Mouse (Mus musculus): ENCODE data around the gene Tfdp2. TPM values are rescaled to one million over a fixed set of nuclear protein-coding genes. Genes with fewer than 3 reads are reported as not detected.

The Tfdp2 gene
- polyA plus RNA-seq, 1 experiment from 2014 or later, result 20.3 TPM

DNA sequence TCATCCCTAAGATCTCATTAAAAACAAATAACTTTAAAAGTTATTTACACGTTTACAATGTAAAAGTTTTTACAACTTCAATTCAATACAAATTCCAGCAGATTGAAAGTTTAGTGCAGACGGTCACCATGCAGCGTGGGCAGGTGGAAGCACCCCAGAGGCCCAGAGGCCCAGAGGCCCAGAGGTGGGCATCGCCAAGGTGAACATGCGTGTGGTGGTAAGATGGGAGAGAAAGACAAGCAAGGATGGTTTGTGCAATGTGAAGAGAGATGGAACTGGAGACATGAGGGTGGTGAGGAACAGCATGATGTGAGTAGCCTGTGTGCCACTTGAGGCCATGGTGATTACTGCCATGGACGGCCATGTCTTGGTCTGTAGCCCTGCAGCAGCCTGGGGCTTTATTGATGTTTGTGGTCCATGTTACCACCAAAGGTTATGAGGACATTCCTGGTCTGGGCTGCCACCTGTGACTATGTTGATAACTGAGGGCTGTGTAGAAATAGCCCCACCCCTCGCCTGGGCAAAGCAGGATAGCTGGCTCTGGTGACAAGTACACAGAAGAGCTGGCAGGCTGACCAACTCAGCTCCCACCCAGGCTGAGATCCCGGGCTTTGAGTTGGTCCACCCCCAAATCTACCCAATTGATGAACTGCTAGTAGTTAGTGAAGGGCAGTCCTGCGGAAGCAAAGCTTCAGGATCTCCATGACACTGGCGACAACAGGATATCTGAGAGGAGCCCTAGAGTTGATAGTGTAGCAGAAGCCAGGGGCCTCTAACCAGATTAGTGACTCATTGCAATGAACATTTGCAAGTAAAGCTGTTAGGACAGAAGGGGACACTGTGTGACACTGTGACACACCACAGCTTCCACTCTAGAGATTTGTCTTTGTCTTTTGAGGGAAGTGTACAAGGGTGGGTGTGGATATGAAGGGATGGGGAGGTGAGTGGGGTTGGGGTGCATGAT lies 45.3 kb downstream of the Tfdp2 start:
- H3K27ac ChIP-seq (ENCODE audit: low read depth, low read length), result no peak overlapping the region
- no peak overlapping the region for H3K9ac ChIP-seq (replicated peaks; ENCODE audit: low read depth, low read length)
- no peak overlapping the region for H3K4me2 ChIP-seq (ENCODE audit: low read depth, low read length)
- no peaks in the 10 kb centered on the region for H3K27me3 ChIP-seq (ENCODE audit: control insufficient read depth, insufficient read depth, low read length)
- no peaks in the 10 kb centered on the region for H3K4me1 ChIP-seq (ENCODE audit: control insufficient read depth, insufficient read depth, low read length)
- 89% methylated on average over 10 of the region's 10 CpGs for WGBS
- ATAC-seq (ENCODE audit: low read depth), result no peak
- H3K36me3 ChIP-seq (ENCODE audit: control insufficient read depth, insufficient read depth, low read length), result no peaks in the 10 kb centered on the region
- H3K4me3 ChIP-seq (ENCODE audit: low read depth, low read length), result no peak overlapping the region
- no peaks in the 10 kb centered on the region for H3K9me3 ChIP-seq (ENCODE audit: control insufficient read depth, low read length)

DNA sequence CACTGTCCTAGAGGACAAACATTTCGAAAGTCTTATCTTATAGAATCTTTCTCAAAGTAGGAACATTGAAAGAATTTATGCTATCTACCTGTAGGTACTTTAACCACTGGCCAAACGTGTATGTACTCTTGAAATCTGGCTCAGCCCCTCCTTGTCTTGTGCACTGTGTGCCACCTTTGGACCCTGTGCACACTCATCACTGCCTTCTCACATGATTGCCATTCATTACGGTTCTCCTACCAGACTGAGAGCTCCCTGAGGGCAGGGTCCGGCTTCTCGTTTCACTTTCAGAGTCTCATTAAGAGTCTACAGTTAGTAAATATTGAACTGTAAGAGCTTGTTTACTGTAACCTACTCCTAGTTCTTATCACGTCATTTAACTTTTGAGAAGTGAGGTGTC lies 47.8 kb downstream of the Tfdp2 start:
- ATAC-seq (ENCODE audit: low read depth), result no peak
- Histone ChIP-seq H3K4me1 (ENCODE audit: control insufficient read depth, insufficient read depth, low read length) (no peaks in the 10 kb centered on the region), H3K27me3 (ENCODE audit: control insufficient read depth, insufficient read depth, low read length) (no peaks in the 10 kb centered on the region), H3K36me3 (ENCODE audit: control insufficient read depth, insufficient read depth, low read length) (no peaks in the 10 kb centered on the region), H3K4me2 (ENCODE audit: low read depth, low read length) (no peak overlapping the region), H3K4me3 (ENCODE audit: low read depth, low read length) (no peak overlapping the region), H3K27ac (ENCODE audit: low read depth, low read length) (no peak overlapping the region), H3K9ac (replicated peaks; ENCODE audit: low read depth, low read length) (no peak overlapping the region), H3K9me3 (ENCODE audit: control insufficient read depth, low read length) (no peaks in the 10 kb centered on the region)
- WGBS, result 84% methylated on average over 6 of the region's 6 CpGs

DNA sequence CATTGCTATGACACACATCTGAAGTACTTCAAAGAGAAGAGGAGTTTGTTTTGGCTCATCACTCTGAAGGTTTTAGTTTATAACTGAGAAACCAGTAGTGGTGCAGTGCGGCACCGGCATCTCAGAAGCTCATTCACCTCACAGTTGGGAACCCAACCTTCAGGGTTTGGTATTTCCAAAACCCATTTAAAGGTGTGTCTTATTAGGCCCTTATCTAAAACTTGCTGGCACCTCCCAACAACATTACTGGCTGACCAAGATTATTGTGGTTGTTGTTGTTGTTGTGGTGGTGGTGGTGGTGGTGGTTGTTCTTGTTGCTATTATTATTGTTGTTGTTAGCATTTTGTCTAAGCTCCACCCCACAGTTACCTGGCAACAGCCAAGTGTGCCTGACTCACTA lies 58.7 kb downstream of the Tfdp2 start:
- H3K27ac ChIP-seq (ENCODE audit: low read depth, low read length), result no peak overlapping the region
- no peak overlapping the region for H3K4me2 ChIP-seq (ENCODE audit: low read depth, low read length)
- 82% methylated on average over 2 of the region's 2 CpGs for WGBS
- H3K27me3 ChIP-seq (ENCODE audit: control insufficient read depth, insufficient read depth, low read length), result no peaks in the 10 kb centered on the region
- no peaks in the 10 kb centered on the region for H3K36me3 ChIP-seq (ENCODE audit: control insufficient read depth, insufficient read depth, low read length)
- H3K9me3 ChIP-seq (ENCODE audit: control insufficient read depth, low read length), result no peaks in the 10 kb centered on the region
- no peak overlapping the region for H3K9ac ChIP-seq (replicated peaks; ENCODE audit: low read depth, low read length)
- H3K4me1 ChIP-seq (ENCODE audit: control insufficient read depth, insufficient read depth, low read length), result no peaks in the 10 kb centered on the region
- H3K4me3 ChIP-seq (ENCODE audit: low read depth, low read length), result no peak overlapping the region
- no peak for ATAC-seq (ENCODE audit: low read depth)

DNA sequence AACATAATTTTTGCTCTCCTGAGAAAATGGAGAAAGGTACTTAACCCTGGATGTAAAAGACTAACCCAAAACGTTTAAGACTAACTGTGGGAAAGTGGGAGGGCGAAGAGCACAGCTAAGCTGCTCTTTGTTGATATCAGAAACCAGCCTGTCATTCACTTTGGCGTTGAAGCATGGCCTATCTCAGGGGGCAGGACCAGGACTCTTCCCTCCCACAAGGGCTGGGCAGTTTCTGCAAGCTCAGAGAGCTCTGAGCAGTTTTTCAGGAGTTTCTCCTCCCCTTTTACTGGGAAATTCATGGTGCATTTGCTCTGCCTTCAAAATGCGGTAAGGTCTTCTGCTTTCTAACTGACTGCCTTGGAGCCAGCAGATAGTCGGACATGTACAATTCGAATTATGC lies 62.4 kb downstream of the Tfdp2 start:
- peak; percentile 10; the same call in 1 of the 2 replicates for ATAC-seq (ENCODE audit: low read depth)
- Histone ChIP-seq H3K27ac (ENCODE audit: low read depth, low read length) (no peak overlapping the region), H3K9ac (replicated peaks; ENCODE audit: low read depth, low read length) (no peak overlapping the region), H3K9me3 (ENCODE audit: control insufficient read depth, low read length) (no peaks in the 10 kb centered on the region), H3K27me3 (ENCODE audit: control insufficient read depth, insufficient read depth, low read length) (no peaks in the 10 kb centered on the region), H3K36me3 (ENCODE audit: control insufficient read depth, insufficient read depth, low read length) (no peaks in the 10 kb centered on the region), H3K4me3 (ENCODE audit: low read depth, low read length) (no peak overlapping the region), H3K4me1 (ENCODE audit: control insufficient read depth, insufficient read depth, low read length) (no peaks in the 10 kb centered on the region), H3K4me2 (ENCODE audit: low read depth, low read length) (peak overlapping the region; percentile 46; the same call in 1 of the 2 replicates)
- WGBS, result 7% methylated on average over 6 of the region's 6 CpGs

DNA sequence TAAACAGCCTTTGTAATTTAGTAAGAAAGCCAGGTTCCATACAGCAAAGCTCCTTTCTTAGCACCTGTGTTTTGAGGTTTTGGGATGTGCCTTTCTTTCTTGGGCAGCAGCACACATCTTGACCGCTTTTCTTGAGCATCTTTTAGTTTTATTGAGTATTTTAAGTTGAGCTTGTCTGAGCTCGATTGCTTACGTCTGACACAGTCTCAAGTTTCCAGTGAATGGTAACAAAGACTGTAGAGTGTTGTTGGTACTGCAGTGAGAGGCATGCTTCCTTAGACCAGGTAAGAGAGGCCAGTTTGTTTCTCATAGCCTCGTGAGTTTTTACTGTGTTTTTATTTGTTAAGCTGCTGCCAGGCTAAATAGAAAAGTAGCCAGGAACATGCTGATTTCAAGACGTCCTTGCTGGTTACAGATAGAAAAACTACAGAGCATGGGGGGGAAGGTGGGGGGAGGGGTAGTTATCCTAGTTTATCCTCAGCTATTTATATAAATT lies 63.0 kb downstream of the Tfdp2 start:
- peak; percentile 81 for ATAC-seq (ENCODE audit: low read depth)
- no peak overlapping the region for H3K27ac ChIP-seq (ENCODE audit: low read depth, low read length)
- H3K9ac ChIP-seq (replicated peaks; ENCODE audit: low read depth, low read length), result no peak overlapping the region
- peak overlapping the region; percentile 47 for H3K4me3 ChIP-seq (ENCODE audit: low read depth, low read length)
- H3K36me3 ChIP-seq (ENCODE audit: control insufficient read depth, insufficient read depth, low read length), result no peaks in the 10 kb centered on the region
- no peaks in the 10 kb centered on the region for H3K9me3 ChIP-seq (ENCODE audit: control insufficient read depth, low read length)
- 1% methylated on average over 5 of the region's 5 CpGs for WGBS
- H3K4me1 ChIP-seq (ENCODE audit: control insufficient read depth, insufficient read depth, low read length), result no peaks in the 10 kb centered on the region
- H3K27me3 ChIP-seq (ENCODE audit: control insufficient read depth, insufficient read depth, low read length), result no peaks in the 10 kb centered on the region
- peak overlapping the region; percentile 46 for H3K4me2 ChIP-seq (ENCODE audit: low read depth, low read length)

DNA sequence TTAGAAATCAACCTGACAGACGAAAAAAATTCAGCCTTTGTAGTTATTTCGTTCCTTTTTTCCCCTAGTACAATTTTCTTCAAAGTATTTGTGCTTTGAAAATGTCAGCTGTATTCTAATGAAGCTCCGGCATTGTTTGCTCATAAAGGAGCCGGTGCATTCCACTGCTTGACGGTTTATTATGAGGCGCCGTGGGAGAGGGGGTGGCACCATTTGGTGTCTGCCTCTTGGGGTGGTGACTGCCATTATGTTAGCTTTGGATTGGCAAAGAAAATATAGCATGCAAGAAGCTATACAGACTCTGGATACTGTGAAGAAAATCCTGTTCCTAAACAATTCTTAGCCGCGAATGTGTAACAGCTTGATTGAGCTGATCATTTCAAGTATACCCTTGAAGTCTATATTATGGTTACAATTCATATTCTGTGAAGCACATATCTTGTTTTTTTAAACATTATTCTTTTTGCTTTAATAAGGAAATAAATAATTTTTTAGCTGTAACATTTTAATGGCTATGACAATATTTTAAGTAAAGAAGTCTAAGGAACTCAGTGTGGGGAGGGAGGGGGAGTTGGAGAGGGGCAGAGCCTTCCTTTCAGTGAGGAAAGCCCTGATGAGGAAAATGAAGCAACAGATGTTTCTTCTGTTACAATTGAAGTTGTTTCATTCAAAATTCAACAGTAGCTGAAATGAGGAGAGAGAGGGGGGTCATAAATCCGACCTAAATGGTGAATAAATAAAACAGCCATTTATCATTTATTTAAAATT lies 63.9 kb downstream of the Tfdp2 start:
- Histone ChIP-seq H3K4me3 (ENCODE audit: low read depth, low read length) (peak overlapping the region; percentile 47), H3K4me2 (ENCODE audit: low read depth, low read length) (peak overlapping the region; percentile 56), H3K9me3 (ENCODE audit: control insufficient read depth, low read length) (no peaks in the 10 kb centered on the region), H3K36me3 (ENCODE audit: control insufficient read depth, insufficient read depth, low read length) (no peaks in the 10 kb centered on the region), H3K9ac (replicated peaks; ENCODE audit: low read depth, low read length) (peak overlapping the region; percentile 48), H3K27ac (ENCODE audit: low read depth, low read length) (peak overlapping the region; percentile 17; the same call in 1 of the 2 replicates), H3K4me1 (ENCODE audit: control insufficient read depth, insufficient read depth, low read length) (no peaks in the 10 kb centered on the region), H3K27me3 (ENCODE audit: control insufficient read depth, insufficient read depth, low read length) (no peaks in the 10 kb centered on the region)
- 1% methylated on average over 10 of the region's 10 CpGs for WGBS
- ATAC-seq (ENCODE audit: low read depth), result peak; percentile 79

DNA sequence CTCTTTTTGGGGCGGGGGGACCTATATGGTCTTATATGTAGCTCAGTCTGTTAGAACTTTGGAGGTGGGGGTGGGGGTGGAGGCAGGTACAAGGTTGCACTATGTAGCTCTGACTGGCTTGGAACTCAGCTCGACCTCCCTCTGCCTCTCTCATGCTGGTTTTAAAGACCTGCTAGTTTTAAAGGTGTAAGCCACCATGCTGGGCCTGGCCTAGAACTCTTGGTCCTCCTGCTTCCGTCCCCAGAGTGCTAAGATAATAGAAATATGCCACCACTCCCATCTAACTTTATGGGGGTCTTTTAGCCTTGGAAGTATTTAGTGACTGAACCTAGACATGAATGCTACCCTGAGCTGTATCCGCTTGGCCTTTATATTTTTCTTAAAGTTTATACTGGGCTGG lies 65.0 kb downstream of the Tfdp2 start:
- WGBS, result 69% methylated on average over 4 of the region's 4 CpGs
- Histone ChIP-seq H3K27ac (ENCODE audit: low read depth, low read length) (no peak overlapping the region), H3K9me3 (ENCODE audit: control insufficient read depth, low read length) (no peaks in the 10 kb centered on the region), H3K9ac (replicated peaks; ENCODE audit: low read depth, low read length) (no peak overlapping the region), H3K27me3 (ENCODE audit: control insufficient read depth, insufficient read depth, low read length) (no peaks in the 10 kb centered on the region), H3K4me3 (ENCODE audit: low read depth, low read length) (no peak overlapping the region), H3K36me3 (ENCODE audit: control insufficient read depth, insufficient read depth, low read length) (no peaks in the 10 kb centered on the region), H3K4me2 (ENCODE audit: low read depth, low read length) (no peak overlapping the region), H3K4me1 (ENCODE audit: control insufficient read depth, insufficient read depth, low read length) (no peaks in the 10 kb centered on the region)
- ATAC-seq (ENCODE audit: low read depth), result no peak

DNA sequence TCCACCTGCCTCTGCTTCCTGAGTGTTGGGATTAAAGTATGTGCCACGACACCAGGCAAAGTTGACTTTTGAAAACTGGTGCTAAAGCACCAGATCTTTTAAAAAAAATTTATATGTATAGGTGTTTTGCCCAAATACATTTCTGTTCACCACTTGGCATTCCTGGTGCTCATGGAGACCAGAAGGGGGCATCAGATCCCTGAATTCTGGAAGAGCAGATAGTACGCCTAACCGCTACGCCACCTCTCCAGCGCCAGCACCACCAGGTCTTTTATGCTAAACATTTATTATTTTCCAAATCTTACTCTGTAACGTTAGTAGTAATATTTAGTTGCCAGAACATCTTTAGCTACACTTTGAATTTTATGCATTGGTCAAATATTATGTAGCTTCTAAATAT lies 65.9 kb downstream of the Tfdp2 start:
- WGBS, result 94% methylated on average over 6 of the region's 6 CpGs
- ATAC-seq (ENCODE audit: low read depth), result no peak
- no peaks in the 10 kb centered on the region for H3K27me3 ChIP-seq (ENCODE audit: control insufficient read depth, insufficient read depth, low read length)
- no peak overlapping the region for H3K4me3 ChIP-seq (ENCODE audit: low read depth, low read length)
- no peak overlapping the region for H3K4me2 ChIP-seq (ENCODE audit: low read depth, low read length)
- H3K36me3 ChIP-seq (ENCODE audit: control insufficient read depth, insufficient read depth, low read length), result no peaks in the 10 kb centered on the region
- H3K27ac ChIP-seq (ENCODE audit: low read depth, low read length), result no peak overlapping the region
- H3K4me1 ChIP-seq (ENCODE audit: control insufficient read depth, insufficient read depth, low read length), result no peaks in the 10 kb centered on the region
- H3K9ac ChIP-seq (replicated peaks; ENCODE audit: low read depth, low read length), result no peak overlapping the region
- no peaks in the 10 kb centered on the region for H3K9me3 ChIP-seq (ENCODE audit: control insufficient read depth, low read length)

All from neural tube, embryonic 14.5 days (tissue).